Mouse (Mus musculus) liver, postnatal 0 days (tissue): ENCODE data around the gene Tcf20. TPM values are rescaled to one million over a fixed set of nuclear protein-coding genes. Genes with fewer than 3 reads are reported as not detected.

Experiments
- ATAC-seq: fragments of 200-750 bp; cut with Nextera tagmentation; 2 replicates; pipeline ENCODE4 v1.8.0; 2017; ENCODE audit warnings: mild to moderate bottlenecking, moderate library complexity
- DNase-seq: peaks from one replicate; pipeline ENCODE4 v3.0.0-alpha.2; 2016
- H3K27ac ChIP-seq: fragments of 300-500 bp; sonication (generic); 2 replicates; pipeline ENCODE4 v1.5.1; 2014; ENCODE audit warnings: antibody characterized with exemption, moderate library complexity, mild to moderate bottlenecking, low read depth
- H3K27me3 ChIP-seq: fragments of 300-500 bp; sonication (generic); 2 replicates; pipeline ENCODE4 v1.6.1; 2014; ENCODE audit warnings: low read length, control low read depth, mixed read lengths; ENCODE audit not compliant: insufficient read depth
- H3K36me3 ChIP-seq: fragments of 300-500 bp; sonication (generic); replicated peaks from 2 replicates; pipeline ENCODE4 v1.6.1; 2014; ENCODE audit warnings: mild to moderate bottlenecking, control low read depth, low read length, moderate library complexity, mixed read lengths; ENCODE audit not compliant: insufficient read depth
- H3K4me1 ChIP-seq: fragments of 300-500 bp; sonication (generic); 2 replicates; pipeline ENCODE4 v1.6.1; 2014; ENCODE audit warnings: antibody characterized with exemption, mild to moderate bottlenecking, control low read depth; ENCODE audit not compliant: insufficient read depth
- H3K4me2 ChIP-seq: fragments of 300-500 bp; sonication (generic); 2 replicates; pipeline ENCODE4 v1.6.1; 2014; ENCODE audit warnings: low read depth, mild to moderate bottlenecking, low read length, moderate library complexity, mixed read lengths
- H3K4me3 ChIP-seq: fragments of 300-500 bp; sonication (generic); 2 replicates; pipeline ENCODE4 v1.5.1; 2014; ENCODE audit warnings: low read depth, low read length
- H3K9ac ChIP-seq: fragments of 300-500 bp; sonication (generic); replicated peaks from 2 replicates; pipeline ENCODE4 v1.6.1; 2014; ENCODE audit warnings: mild to moderate bottlenecking, moderate library complexity
- H3K9me3 ChIP-seq: fragments of 300-500 bp; sonication (generic); 2 replicates; pipeline ENCODE4 v1.6.1; 2016; ENCODE audit warnings: mild to moderate bottlenecking, control low read depth, low read length, mixed read lengths
- CTCF ChIP-seq: sonication (generic); IDR thresholded peaks from 2 replicates; pipeline ENCODE4 v1.5.1; 2016; ENCODE audit warnings: antibody characterized with exemption, low read depth
- EP300 ChIP-seq: IDR thresholded peaks from 2 replicates; pipeline ENCODE4 v1.6.1; 2016; ENCODE audit warnings: antibody characterized with exemption, low read depth, mild to moderate bottlenecking
- WGBS: fragments of 180-500 bp; shearing (Covaris S2); extraction: QIAGEN DNeasy Blood & Tissue Kit; methylation state at CpG from one replicate; pipeline ENCODE4 v1.1.7; 2014; ENCODE audit not compliant: insufficient replicate concordance; 5-methylcytosine and 5-hydroxymethylcytosine counted together
- polyA plus RNA-seq: library from polyadenylated mRNA; unstranded; fragments of >200 nt; fragmentation: Nextera tagmentation; extraction: Ambion mirVana; gene quantifications from 2 replicates; pipeline ENCODE4 v1.2.1, GENCODE M21; 2015

Tcf20 gene
- polyA plus RNA-seq, 1 experiment from 2014 or later: 1.8 TPM

- TF ChIP-seq EP300 (no peak), CTCF (peak; percentile 91)
- H3K4me3 ChIP-seq: no peak overlapping the region
- ATAC-seq (peak; percentile 62; the same call in 1 of the 2 replicates), DNase-seq (peak; percentile 71)
- H3K4me1 ChIP-seq: 0 out of 2 replicates have a peak, but pooled peaks cover under 1% of the 10 kb centered on the region
- H3K9ac ChIP-seq: no peak overlapping the region
- H3K36me3 ChIP-seq: peaks cover 18% of the 10 kb centered on the region
- no peaks in the 10 kb centered on the region for H3K27me3 ChIP-seq
- H3K27ac ChIP-seq: no peak overlapping the region
- no peak overlapping the region for H3K4me2 ChIP-seq
- H3K9me3 ChIP-seq: no peaks in the 10 kb centered on the region
- WGBS: 72% methylated on average over 4 of the region's 4 CpGs
These were observed 172.9 kb downstream of the Tcf20 start for GRCm38 (mm10) chr15:82814806-82815205.

- no peak overlapping the region for H3K4me2 ChIP-seq
- no peak overlapping the region for H3K9ac ChIP-seq
- H3K4me3 ChIP-seq: no peak overlapping the region
- DNase-seq: no peak
- 80% methylated on average over 7 of the region's 7 CpGs for WGBS
- no peaks in the 10 kb centered on the region for H3K9me3 ChIP-seq
- no peak for ATAC-seq
- no peak for TF ChIP-seq EP300
- TF ChIP-seq CTCF: no peak
- 0 out of 2 replicates have a peak, but pooled peaks cover 3% of the 10 kb centered on the region for H3K4me1 ChIP-seq
- no peak overlapping the region for H3K27ac ChIP-seq
- H3K27me3 ChIP-seq: no peaks in the 10 kb centered on the region
- H3K36me3 ChIP-seq: peaks cover 18% of the 10 kb centered on the region
These were observed 173.4 kb downstream of the Tcf20 start for GRCm38 (mm10) chr15:82814321-82814720.

- H3K9me3 ChIP-seq: no peaks in the 10 kb centered on the region
- no peak for DNase-seq
- H3K4me1 ChIP-seq: 0 out of 2 replicates have a peak, but pooled peaks cover 3% of the 10 kb centered on the region
- no peak overlapping the region for H3K9ac ChIP-seq
- H3K4me3 ChIP-seq: no peak overlapping the region
- no peak overlapping the region for H3K27ac ChIP-seq
- WGBS: 38% methylated on average over 1 of the region's 1 CpGs
- peaks cover 18% of the 10 kb centered on the region for H3K36me3 ChIP-seq
- no peak overlapping the region for H3K4me2 ChIP-seq
- ATAC-seq: peak; percentile 77
- H3K27me3 ChIP-seq: no peaks in the 10 kb centered on the region
- TF ChIP-seq CTCF (no peak), EP300 (peak; percentile 89)
These were observed 177.1 kb downstream of the Tcf20 start for GRCm38 (mm10) chr15:82810556-82810955.

GRCm38 (mm10) chr15:82809511-82809910 is 178.2 kb downstream of the Tcf20 start:
- peak; percentile 33; the same call in 1 of the 2 replicates for ATAC-seq
- WGBS: 52% methylated on average over 6 of the region's 6 CpGs
- no peak for DNase-seq

GRCm38 (mm10) chr15:82806969-82807763 is 180.5 kb downstream of the Tcf20 start:
- DNase-seq (no peak), ATAC-seq (no peak)
- WGBS: 68% methylated on average over 5 of the region's 5 CpGs
- peaks cover 6% of the 10 kb centered on the region; the same call in 1 of the 2 replicates for H3K36me3 ChIP-seq
- no peak for TF ChIP-seq EP300
- TF ChIP-seq CTCF: no peak
- H3K27ac ChIP-seq: no peak overlapping the region
- no peak overlapping the region for H3K4me3 ChIP-seq
- H3K27me3 ChIP-seq: no peaks in the 10 kb centered on the region
- H3K9ac ChIP-seq: no peak overlapping the region
- H3K9me3 ChIP-seq: no peaks in the 10 kb centered on the region
- H3K4me1 ChIP-seq: 0 out of 2 replicates have a peak, but pooled peaks cover 3% of the 10 kb centered on the region
- no peak overlapping the region for H3K4me2 ChIP-seq

More at GRCm38 (mm10) chr15:82809511-82809910, 178.2 kb downstream of the Tcf20 start:
- no peaks in the 10 kb centered on the region for H3K27me3 ChIP-seq
- H3K4me3 ChIP-seq: no peak overlapping the region
- H3K9me3 ChIP-seq: no peaks in the 10 kb centered on the region
- peaks cover 17% of the 10 kb centered on the region for H3K36me3 ChIP-seq
- 0 out of 2 replicates have a peak, but pooled peaks cover 3% of the 10 kb centered on the region for H3K4me1 ChIP-seq
- H3K4me2 ChIP-seq: no peak overlapping the region
- TF ChIP-seq EP300 (no peak), CTCF (no peak)
- H3K9ac ChIP-seq: no peak overlapping the region
- H3K27ac ChIP-seq: no peak overlapping the region
